Mouse (Mus musculus) cerebellum, adult 2 months (tissue): Measurements from ENCODE around the gene Ocel1. TPM values are rescaled to one million over a fixed set of nuclear protein-coding genes. Genes with fewer than 3 reads are reported as not detected.

Source experiments
- DNase-seq, 2 experiments: peaks; one replicate each; pipeline ENCODE4 v3.0.0; 2021
- H3K27ac ChIP-seq: fragments of 200-500 bp; 2 replicates; pipeline ENCODE4 v1.5.1; 2012; ENCODE audit warnings: low read length, control low read depth, inconsistent platforms; ENCODE audit not compliant: insufficient read depth
- H3K27me3 ChIP-seq: fragments of 200-500 bp; 2 replicates; pipeline ENCODE4 v1.6.1; 2012; ENCODE audit warnings: inconsistent platforms, mild to moderate bottlenecking, low read length, moderate library complexity; ENCODE audit not compliant: control insufficient read depth, insufficient read depth
- H3K4me1 ChIP-seq: fragments of 200-500 bp; 2 replicates; pipeline ENCODE4 v1.6.1; 2011; ENCODE audit warnings: low read length; ENCODE audit not compliant: control insufficient read depth, insufficient read depth
- H3K4me3 ChIP-seq: fragments of 200-500 bp; replicated peaks from 2 replicates; pipeline ENCODE3; 2011; ENCODE audit warnings: mild to moderate bottlenecking, low read depth, low read length, control low read depth; ENCODE audit not compliant: insufficient read depth
- CTCF ChIP-seq: fragments of 200-500 bp; IDR thresholded peaks from 2 replicates; pipeline ENCODE4 v1.5.1; 2011; ENCODE audit warnings: low read depth, mild to moderate bottlenecking, control low read depth, low read length, moderate library complexity, borderline replicate concordance; ENCODE audit not compliant: insufficient read depth
- POLR2A ChIP-seq: fragments of 200-500 bp; IDR thresholded peaks from 2 replicates; pipeline ENCODE4 v1.6.1; 2011; ENCODE audit warnings: low read length, control low read depth, borderline replicate concordance; ENCODE audit not compliant: insufficient read depth
- WGBS: fragments of 180-500 bp; shearing (Covaris S2); methylation state at CpG from one replicate; pipeline ENCODE4 v1.1.7; 2018; 5-methylcytosine and 5-hydroxymethylcytosine counted together
- polyA plus RNA-seq: library from polyadenylated mRNA; depleted of rRNA; stranded (reverse); fragments of >200 nt; gene quantifications from 2 replicates; pipeline ENCODE4 v1.2.3, GENCODE M21; 2012; rRNA removed

The Ocel1 gene
- polyA plus RNA-seq, 1 experiment: 7.3 TPM

GRCm38 (mm10) chr8:71407441-71407840 is 36.3 kb downstream of the Ocel1 start:
- H3K4me1 ChIP-seq: 0 out of 2 replicates have a peak, but pooled peaks cover 3% of the 10 kb centered on the region
- TF ChIP-seq POLR2A: no peak
- no peak for TF ChIP-seq CTCF
- no peak overlapping the region for H3K4me3 ChIP-seq
- DNase-seq: no peak
- 79% methylated on average over 14 of the region's 14 CpGs for WGBS
- H3K27me3 ChIP-seq: no peaks in the 10 kb centered on the region
- H3K27ac ChIP-seq: no peak overlapping the region

GRCm38 (mm10) chr8:71408231-71408630 is 37.1 kb downstream of the Ocel1 start:
- no peaks in the 10 kb centered on the region for H3K27me3 ChIP-seq
- no peak overlapping the region for H3K27ac ChIP-seq
- TF ChIP-seq CTCF (no peak), POLR2A (no peak)
- DNase-seq: no peak
- 95% methylated on average over 4 of the region's 4 CpGs for WGBS
- no peak overlapping the region for H3K4me3 ChIP-seq
- 0 out of 2 replicates have a peak, but pooled peaks cover 3% of the 10 kb centered on the region for H3K4me1 ChIP-seq

- no peak for TF ChIP-seq CTCF
- TF ChIP-seq POLR2A: no peak
- WGBS: 39% methylated on average over 11 of the region's 11 CpGs
Observed at GRCm38 (mm10) chr8:71411535-71412273, 40.6 kb downstream of the Ocel1 start.

GRCm38 (mm10) chr8:71422121-71422520 is 51.0 kb downstream of the Ocel1 start:
- no peak for DNase-seq
- no peak overlapping the region for H3K4me3 ChIP-seq
- H3K27ac ChIP-seq: no peak overlapping the region
- TF ChIP-seq POLR2A: no peak
- TF ChIP-seq CTCF: no peak
- H3K4me1 ChIP-seq: no peaks in the 10 kb centered on the region
- no peaks in the 10 kb centered on the region for H3K27me3 ChIP-seq

More at GRCm38 (mm10) chr8:71411535-71412273, 40.6 kb downstream of the Ocel1 start:
- Histone ChIP-seq H3K4me1 (no peaks in the 10 kb centered on the region), H3K27me3 (no peaks in the 10 kb centered on the region; the same call in 1 of the 2 replicates), H3K4me3 (no peak overlapping the region), H3K27ac (no peak overlapping the region)
- DNase-seq: no peak

Other genes starting within 250 kb of the Ocel1 start
- 27.5 and 28.9 TPM in 2 replicates for gene Myo9b, start 98.6 kb upstream of the Ocel1 start, polyA plus RNA-seq
- 15.4 and 17.6 TPM in 2 replicates for gene Haus8, start 98.4 kb upstream of the Ocel1 start, polyA plus RNA-seq
- gene Use1, start 4.5 kb upstream of the Ocel1 start, polyA plus RNA-seq: 199 and 204 TPM in 2 replicates
- 53.0 and 59.8 TPM in 2 replicates for gene Nr2f6, start 10.7 kb downstream of the Ocel1 start, polyA plus RNA-seq
- 9.5 and 9.7 TPM in 2 replicates for gene Ushbp1, start 24.5 kb downstream of the Ocel1 start, polyA plus RNA-seq
- 163 and 179 TPM in 2 replicates for gene Babam1, start 25.6 kb downstream of the Ocel1 start, polyA plus RNA-seq
- gene Ankle1, start 34.7 kb downstream of the Ocel1 start, polyA plus RNA-seq: 0.43 and 0.44 TPM in 2 replicates
- 392 TPM in 2 replicates for gene Abhd8, start 92.4 kb downstream of the Ocel1 start, polyA plus RNA-seq
- 68.5 and 75.4 TPM in 2 replicates for gene Mrpl34, start 93.7 kb downstream of the Ocel1 start, polyA plus RNA-seq
- gene Dda1, start 97.9 kb downstream of the Ocel1 start, polyA plus RNA-seq: 119 and 121 TPM in 2 replicates
- 76.2 and 81.8 TPM in 2 replicates for gene Ano8, start 114.7 kb downstream of the Ocel1 start, polyA plus RNA-seq
- gene Gtpbp3, start 116.8 kb downstream of the Ocel1 start, polyA plus RNA-seq: 33.3 and 34.7 TPM in 2 replicates
- gene Plvap, start 140.5 kb downstream of the Ocel1 start, polyA plus RNA-seq: 25.6 and 28.8 TPM in 2 replicates
- 0.08 and 0.10 TPM in 2 replicates for gene Ccdc194, start 154.4 kb downstream of the Ocel1 start, polyA plus RNA-seq
- gene Bst2, start 166.2 kb downstream of the Ocel1 start, polyA plus RNA-seq: 13.6 and 17.3 TPM in 2 replicates
- gene Mvb12a, start 171.6 kb downstream of the Ocel1 start, polyA plus RNA-seq: 113 and 118 TPM in 2 replicates
- gene Tmem221, start 187.6 kb downstream of the Ocel1 start, polyA plus RNA-seq: 0.21 and 0.26 TPM in 2 replicates
- gene Nxnl1, start 195.3 kb downstream of the Ocel1 start, polyA plus RNA-seq: 0.10 and 0.11 TPM in 2 replicates
- gene Slc27a1, start 197.6 kb downstream of the Ocel1 start, polyA plus RNA-seq: 142 and 153 TPM in 2 replicates
- gene Pgls, start 220.9 kb downstream of the Ocel1 start, polyA plus RNA-seq: 42.5 and 42.8 TPM in 2 replicates
- 3.4 and 3.7 TPM in 2 replicates for gene Fam129c, start 226.3 kb downstream of the Ocel1 start, polyA plus RNA-seq
- gene Colgalt1, start 239.7 kb downstream of the Ocel1 start, polyA plus RNA-seq: 74.1 and 77.6 TPM in 2 replicates